Mouse (Mus musculus) adrenal gland, postnatal 10 days (tissue): ENCODE measurements around the gene Vip. TPM values are rescaled to one million over a fixed set of nuclear protein-coding genes. Genes with fewer than 3 reads are reported as not detected.

Experiments
- DNase-seq: peaks from one replicate; pipeline ENCODE4 v3.0.0; 2021; ENCODE audit warnings: mixed read lengths
- long read RNA-seq, 2 experiments: library from polyadenylated mRNA; stranded (forward); transcript quantifications; one replicate each; pipeline ENCODE4 v2.0.0; 2021
- total RNA-seq, 2 experiments: library from RNA; stranded (reverse); gene quantifications; 2 replicates each; pipeline ENCODE4 v1.2.3; 2021

Gene Vip
- under 1 TPM; 0.18 to 0.76 TPM for total RNA-seq
- long read RNA-seq, experiment 1, partial matches to known transcripts: 0 of 2 reads
- long read RNA-seq, experiment 1, other reads (novel, unspliced or antisense): 0 of 2 reads
- long read RNA-seq, experiment 2: 0 reads

- peak; percentile 69 for DNase-seq
Measured at GRCm38 (mm10) chr10:5639112-5639511, at the start of gene Vip. TSS of gene Vip (plus strand) at chr10:5639218.

- DNase-seq: no peak
Measured at GRCm38 (mm10) chr10:5591061-5591460, 48.0 kb upstream of the Vip start.

GRCm38 (mm10) chr10:5591996-5592395, 47.0 kb upstream of the Vip start:
- DNase-seq: no peak

GRCm38 (mm10) chr10:5593464-5593863, 45.6 kb upstream of the Vip start, which contains the start of gene Myct1:
TSS of gene Myct1 (plus strand) at chr10:5593775.
- DNase-seq: no peak

- no peak for DNase-seq
Measured at GRCm38 (mm10) chr10:5594457-5594856, 44.6 kb upstream of the Vip start.

GRCm38 (mm10) chr10:5596559-5596958, 42.5 kb upstream of the Vip start:
- no peak for DNase-seq

- peak; percentile 81 for DNase-seq
Measured at GRCm38 (mm10) chr10:5600123-5600522, 38.9 kb upstream of the Vip start.

GRCm38 (mm10) chr10:5603512-5603911, 35.5 kb upstream of the Vip start:
- no peak for DNase-seq

- no peak for DNase-seq
Measured at GRCm38 (mm10) chr10:5604371-5604770, 34.6 kb upstream of the Vip start.

- DNase-seq: no peak
Measured at GRCm38 (mm10) chr10:5608874-5609273, 30.1 kb upstream of the Vip start.

GRCm38 (mm10) chr10:5615186-5616040, 23.6 kb upstream of the Vip start:
- no peak for DNase-seq

- DNase-seq: no peak
Measured at GRCm38 (mm10) chr10:5626268-5626667, 12.8 kb upstream of the Vip start.

- DNase-seq: peak; percentile 53
Measured at GRCm38 (mm10) chr10:5633672-5634200, 5.3 kb upstream of the Vip start.

GRCm38 (mm10) chr10:5634336-5634735, 4.7 kb upstream of the Vip start:
- DNase-seq: peak; percentile 36

GRCm38 (mm10) chr10:5637322-5637721, 1.7 kb upstream of the Vip start:
- DNase-seq: no peak

GRCm38 (mm10) chr10:5681275-5681674, 42.3 kb downstream of the Vip start:
- DNase-seq: no peak

GRCm38 (mm10) chr10:5685608-5686007, 46.6 kb downstream of the Vip start:
- DNase-seq: no peak

- no peak for DNase-seq
Measured at GRCm38 (mm10) chr10:5694351-5694750, 55.3 kb downstream of the Vip start.

Other genes starting within 250 kb of the Vip start
- 10 to 100 TPM; 17.7 to 24.4 TPM for gene Syne1, start 87.7 kb upstream of the Vip start, total RNA-seq
- 10 to 100 TPM in 1 of 2 experiments, 1 to 10 TPM in 1; 8.5 to 13.4 TPM for gene Myct1, start 45.4 kb upstream of the Vip start, total RNA-seq
- gene Fbxo5, start 166.4 kb downstream of the Vip start, total RNA-seq: 10 to 100 TPM in 1 of 2 experiments, 1 to 10 TPM in 1; 9.7 to 14.8 TPM
- 10 to 100 TPM in 1 of 2 experiments, 1 to 10 TPM in 1; 8.9 to 12.6 TPM for gene Mtrf1l, start 184.7 kb downstream of the Vip start, total RNA-seq